In the genomic region with DNA sequence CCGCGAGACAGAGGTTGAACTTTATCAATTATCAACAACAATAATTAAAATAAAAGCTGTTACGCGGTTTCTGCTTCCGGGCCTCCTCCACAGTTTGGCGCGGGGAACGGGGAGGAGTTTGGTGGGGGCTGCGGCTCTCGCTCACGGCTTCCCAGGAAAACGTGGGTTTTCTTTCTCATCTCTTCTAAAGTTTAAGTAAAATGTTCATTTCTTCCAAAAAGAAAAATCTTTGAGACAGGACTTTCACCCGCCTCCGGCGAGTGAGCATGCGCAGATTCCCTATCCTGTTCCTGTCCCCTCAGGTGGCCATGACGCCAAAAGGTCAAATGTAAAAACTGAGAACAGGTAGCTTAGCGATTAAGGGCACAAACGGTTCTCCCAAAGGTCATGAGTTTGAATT, we compare ENCODE assay signal across 14 mouse cellular contexts. TPM values are rescaled to one million over a fixed set of nuclear protein-coding genes. Genes with fewer than 3 reads are reported as not detected.
A peak's percentile ranks its signal among the peaks of the same experiment; 100 is the strongest.
DNase-seq lines count a peak whose midpoint lies in the region.
"Not testable (repeated sequence)": the region's sequence is repeated elsewhere in the genome, so short reads cannot be mapped to it uniquely, and the experiment has no call there.
"Had no signal": no experiment of that assay in that cellular context is flagged by ENCODE, and none has a peak within 500 bp of the region (broad histone marks: within the 10 kb centered on the region; RNA-seq: fewer than 3 reads in every experiment).

No protein-coding gene starts in this region.

- peak; percentile 2 for DNase-seq in 416B (ENCODE audit: low read depth)
- DNase-seq in ES-CJ7 (ENCODE audit: low read depth, low spot score), result peak; percentile 21
- peak; percentile 5 for DNase-seq in NIH3T3 (ENCODE audit: low read depth)
- peak; percentile 39 for DNase-seq in ZHBTc4 (ENCODE audit: low read depth, low spot score)
- DNase-seq in left cerebral cortex, postnatal 4 days, result peak; percentile 0
- DNase-seq in testis, postnatal 10 days (ENCODE audit: low spot score), result peak; percentile 36

- intact Hi-C loops in left cerebral cortex, postnatal 4 days (cut with DNase I), result not testable (repeated sequence)

RNA-seq across cellular contexts. Expression of a gene that starts 56.7 kb away (rescaled TPM):
- not detected for total RNA-seq in left cerebral cortex, postnatal 4 days (2021)
- total RNA-seq: adrenal gland, adult 8-10 months; adrenal gland, postnatal 25 days; gastrocnemius, adult 8-10 months; gastrocnemius, postnatal 25 days; heart, adult 2 months; heart, postnatal 14 days; heart, postnatal 4 days; hindbrain, postnatal 0 days had no signal

Comparison
In these comparisons a context has a peak if more than half of its experiments do, and no peak if none do; other contexts are left out.
1. Peak in every context shown above with its lines: DNase-seq.